Mouse (Mus musculus) testis, adult 2 months (tissue): ENCODE measurements around the gene Gm11733. TPM values are rescaled to one million over a fixed set of nuclear protein-coding genes. Genes with fewer than 3 reads are reported as not detected.
A peak's percentile ranks its signal among the peaks of the same experiment; 100 is the strongest.

Source experiments
- H3K27ac ChIP-seq: fragments of 200-500 bp; 2 replicates; pipeline ENCODE4 v1.5.1; 2012; ENCODE audit warnings: low read depth, low read length; ENCODE audit not compliant: control insufficient read depth, insufficient read depth
- H3K27me3 ChIP-seq: fragments of 200-500 bp; 2 replicates; pipeline ENCODE4 v1.6.1; 2012; ENCODE audit warnings: mild to moderate bottlenecking, low read length, moderate library complexity; ENCODE audit not compliant: control insufficient read depth, insufficient read depth
- H3K36me3 ChIP-seq: fragments of 200-500 bp; 2 replicates; pipeline ENCODE4 v1.6.1; 2012; ENCODE audit warnings: mild to moderate bottlenecking, low read length; ENCODE audit not compliant: control insufficient read depth, insufficient read depth
- H3K4me1 ChIP-seq: fragments of 200-500 bp; 2 replicates; pipeline ENCODE4 v1.6.1; 2012; ENCODE audit warnings: low read length; ENCODE audit not compliant: control insufficient read depth, insufficient read depth
- H3K4me3 ChIP-seq: fragments of 200-500 bp; 2 replicates; pipeline ENCODE4 v1.5.1; 2012; ENCODE audit warnings: low read depth, mild to moderate bottlenecking, low read length, moderate library complexity, mixed read lengths; ENCODE audit not compliant: control insufficient read depth
- CTCF ChIP-seq: fragments of 200-500 bp; IDR thresholded peaks from 2 replicates; pipeline ENCODE4 v1.5.1; 2012; ENCODE audit warnings: low read depth, mild to moderate bottlenecking, inconsistent platforms, low read length, moderate library complexity; ENCODE audit not compliant: control insufficient read depth, insufficient read depth, insufficient replicate concordance
- POLR2A ChIP-seq: fragments of 200-500 bp; IDR thresholded peaks from 2 replicates; pipeline ENCODE4 v1.6.1; 2012; ENCODE audit warnings: low read depth, mild to moderate bottlenecking, inconsistent platforms, low read length, moderate library complexity; ENCODE audit not compliant: control insufficient read depth
- polyA plus RNA-seq: library from polyadenylated mRNA; depleted of rRNA; stranded (reverse); fragments of >200 nt; gene quantifications from 2 replicates; pipeline ENCODE4 v1.2.3, GENCODE M21; 2012

The Gm11733 gene
- polyA plus RNA-seq, 1 experiment, result not detected

- Histone ChIP-seq H3K4me3 (no peak overlapping the region), H3K27me3 (no peaks in the 10 kb centered on the region), H3K27ac (no peak overlapping the region), H3K36me3 (no peaks in the 10 kb centered on the region), H3K4me1 (peaks cover 13% of the 10 kb centered on the region)
- TF ChIP-seq POLR2A (no peak), CTCF (no peak)
These were observed 5.0 kb upstream of the Gm11733 start for GRCm38 (mm10) chr11:117479007-117479719.

- peaks cover 13% of the 10 kb centered on the region for H3K4me1 ChIP-seq
- no peak overlapping the region for H3K27ac ChIP-seq
- H3K27me3 ChIP-seq, result no peaks in the 10 kb centered on the region
- TF ChIP-seq CTCF, result no peak
- no peak for TF ChIP-seq POLR2A
- no peaks in the 10 kb centered on the region for H3K36me3 ChIP-seq
- H3K4me3 ChIP-seq, result no peak overlapping the region
These were observed 4.4 kb upstream of the Gm11733 start for GRCm38 (mm10) chr11:117479746-117480145.

GRCm38 (mm10) chr11:117482300-117482676, 1.9 kb upstream of the Gm11733 start:
- H3K27ac ChIP-seq, result no peak overlapping the region
- H3K36me3 ChIP-seq, result no peaks in the 10 kb centered on the region
- peaks cover 10% of the 10 kb centered on the region for H3K4me1 ChIP-seq
- no peak overlapping the region; the same call in 1 of the 2 replicates for H3K4me3 ChIP-seq
- TF ChIP-seq POLR2A (no peak), CTCF (no peak)
- H3K27me3 ChIP-seq, result no peaks in the 10 kb centered on the region

- H3K27ac ChIP-seq, result no peak overlapping the region
- no peaks in the 10 kb centered on the region for H3K36me3 ChIP-seq
- no peaks in the 10 kb centered on the region for H3K27me3 ChIP-seq
- peaks cover 10% of the 10 kb centered on the region for H3K4me1 ChIP-seq
- peak overlapping the region; percentile 29; the same call in 1 of the 2 replicates for H3K4me3 ChIP-seq
- no peak for TF ChIP-seq POLR2A
- no peak for TF ChIP-seq CTCF
These were observed 1.3 kb upstream of the Gm11733 start for GRCm38 (mm10) chr11:117482677-117483511.

GRCm38 (mm10) chr11:117491408-117492208, 7.4 kb downstream of the Gm11733 start:
- TF ChIP-seq POLR2A (no peak), CTCF (no peak)
- Histone ChIP-seq H3K27ac (no peak overlapping the region), H3K4me1 (no peaks in the 10 kb centered on the region)

GRCm38 (mm10) chr11:117492209-117492505, 8.0 kb downstream of the Gm11733 start:
- no peak overlapping the region for H3K27ac ChIP-seq
- H3K4me3 ChIP-seq, result no peak overlapping the region
- no peak for TF ChIP-seq CTCF
- TF ChIP-seq POLR2A, result no peak
- H3K27me3 ChIP-seq, result no peaks in the 10 kb centered on the region
- H3K36me3 ChIP-seq, result no peaks in the 10 kb centered on the region
- no peaks in the 10 kb centered on the region for H3K4me1 ChIP-seq

More at GRCm38 (mm10) chr11:117491408-117492208, 7.4 kb downstream of the Gm11733 start:
- Histone ChIP-seq H3K36me3 (no peaks in the 10 kb centered on the region), H3K27me3 (no peaks in the 10 kb centered on the region), H3K4me3 (no peak overlapping the region)

- no peaks in the 10 kb centered on the region for H3K27me3 ChIP-seq
- no peaks in the 10 kb centered on the region for H3K36me3 ChIP-seq
- no peak overlapping the region for H3K27ac ChIP-seq
- TF ChIP-seq POLR2A, result no peak
- TF ChIP-seq CTCF, result no peak
- no peak overlapping the region for H3K4me3 ChIP-seq
- H3K4me1 ChIP-seq, result no peaks in the 10 kb centered on the region
These were observed 12.6 kb downstream of the Gm11733 start for GRCm38 (mm10) chr11:117496812-117497211.
